Mouse (Mus musculus) ZHBTc4 (cell line): ENCODE results near the gene Cacnb4.
A peak's percentile ranks its signal among the peaks of the same experiment; 100 is the strongest.

Experiments used
- DNase-seq: peaks from one replicate; pipeline ENCODE4 v3.0.0-alpha.2; 2011; ENCODE audit warnings: low read depth, low spot score

The Cacnb4 gene

GRCm38 (mm10) chr2:52525876-52526592 is 150.6 kb downstream of the Cacnb4 start:
- no peak for DNase-seq

GRCm38 (mm10) chr2:52523056-52523715 is 153.4 kb downstream of the Cacnb4 start:
- DNase-seq: no peak

- no peak for DNase-seq
These were observed 155.6 kb downstream of the Cacnb4 start for GRCm38 (mm10) chr2:52521012-52521411.

GRCm38 (mm10) chr2:52518740-52519139 is 157.9 kb downstream of the Cacnb4 start:
- no peak for DNase-seq

- no peak for DNase-seq
These were observed 160.1 kb downstream of the Cacnb4 start for GRCm38 (mm10) chr2:52516534-52516933.

GRCm38 (mm10) chr2:52512865-52513388 is 163.7 kb downstream of the Cacnb4 start:
- DNase-seq: no peak

GRCm38 (mm10) chr2:52512206-52512605 is 164.4 kb downstream of the Cacnb4 start:
- DNase-seq: no peak

- DNase-seq: no peak
These were observed 164.8 kb downstream of the Cacnb4 start for GRCm38 (mm10) chr2:52511799-52512198.

- peak; percentile 19 for DNase-seq
These were observed 166.7 kb downstream of the Cacnb4 start for GRCm38 (mm10) chr2:52509779-52510500.

GRCm38 (mm10) chr2:52505164-52505563 is 171.5 kb downstream of the Cacnb4 start:
- DNase-seq: no peak

- no peak for DNase-seq
These were observed 171.9 kb downstream of the Cacnb4 start for GRCm38 (mm10) chr2:52504762-52505161.

GRCm38 (mm10) chr2:52499849-52500262 is 176.8 kb downstream of the Cacnb4 start:
- no peak for DNase-seq

GRCm38 (mm10) chr2:52499101-52499537 is 177.5 kb downstream of the Cacnb4 start:
- no peak for DNase-seq

GRCm38 (mm10) chr2:52495097-52495694 is 181.4 kb downstream of the Cacnb4 start:
- DNase-seq: no peak

GRCm38 (mm10) chr2:52494274-52494673 is 182.4 kb downstream of the Cacnb4 start:
- DNase-seq: no peak

GRCm38 (mm10) chr2:52492867-52493266 is 183.8 kb downstream of the Cacnb4 start:
- DNase-seq: no peak

GRCm38 (mm10) chr2:52489840-52490239 is 186.8 kb downstream of the Cacnb4 start:
- no peak for DNase-seq

GRCm38 (mm10) chr2:52483496-52483895 is 193.1 kb downstream of the Cacnb4 start:
- no peak for DNase-seq

GRCm38 (mm10) chr2:52480476-52480875 is 196.2 kb downstream of the Cacnb4 start:
- no peak for DNase-seq

GRCm38 (mm10) chr2:52478501-52478900 is 198.1 kb downstream of the Cacnb4 start:
- no peak for DNase-seq

GRCm38 (mm10) chr2:52477550-52477907 is 199.1 kb downstream of the Cacnb4 start:
- no peak for DNase-seq
